Mouse (Mus musculus): ENCODE results near the gene Etfbkmt.

GRCm38 (mm10) chr6:149188041-149188924 is 48.6 kb downstream of the Etfbkmt start, which contains the start of gene Amn1:
- TF ChIP-seq POLR2A (IDR thresholded peaks at IDR 0.05; ENCODE audit: insufficient read depth, low read depth, low read length) (peak; percentile 95), CTCF (IDR thresholded peaks at IDR 0.05) (peak; percentile 29)

All from heart, adult 2 months (tissue).